Mouse (Mus musculus) CH12.LX (cell line): Measurements from ENCODE around the gene 2310022B05Rik.

Experiments
- BHLHE40 ChIP-seq: IDR thresholded peaks from 2 replicates; pipeline ENCODE4 v1.6.1; 2011; ENCODE audit warnings: mild to moderate bottlenecking, low read depth, low read length, improper control_type of control experiment
- CTCF ChIP-seq, 2 experiments: IDR thresholded peaks in 1 of 2; conservative IDR thresholded peaks in 1 of 2; 2 replicates each; pipeline ENCODE4 v1.5.1; 2011 to 2012; ENCODE audit warnings: low read depth in 2 of 2, low read length in 2 of 2, improper control_type of control experiment in 1 of 2, inconsistent platforms in 1 of 2, mild to moderate bottlenecking in 1 of 2, moderate library complexity in 1 of 2
- E2F4 ChIP-seq: IDR thresholded peaks from 2 replicates; pipeline ENCODE4 v1.6.1; 2011; ENCODE audit warnings: low read depth, low read length, improper control_type of control experiment; ENCODE audit not compliant: insufficient replicate concordance
- EP300 ChIP-seq: IDR thresholded peaks from 2 replicates; pipeline ENCODE4 v1.6.1; 2011; ENCODE audit warnings: low read length, improper control_type of control experiment
- ETS1 ChIP-seq: conservative IDR thresholded peaks from 2 replicates; pipeline ENCODE4 v1.6.1; 2012; ENCODE audit warnings: low read depth, mild to moderate bottlenecking, inconsistent platforms, low read length, improper control_type of control experiment, moderate library complexity
- KAT2A ChIP-seq: IDR thresholded peaks from 2 replicates; pipeline ENCODE4 v1.6.1; 2012; ENCODE audit warnings: low read length, improper control_type of control experiment, inconsistent platforms; ENCODE audit not compliant: insufficient replicate concordance
- NRF1 ChIP-seq: IDR thresholded peaks from 2 replicates; pipeline ENCODE4 v1.6.1; 2014; ENCODE audit warnings: low read depth, mild to moderate bottlenecking, inconsistent platforms, low read length, improper control_type of control experiment, moderate library complexity
- POLR2A ChIP-seq: IDR thresholded peaks from 2 replicates; pipeline ENCODE4 v1.6.1; 2011; ENCODE audit warnings: low read depth, mild to moderate bottlenecking, improper control_type of control experiment, low read length
- POLR2AphosphoS2 ChIP-seq: IDR thresholded peaks from 2 replicates; pipeline ENCODE4 v1.6.1; 2011; ENCODE audit warnings: low read depth, low read length, improper control_type of control experiment
- SIN3A ChIP-seq: IDR thresholded peaks from 2 replicates; pipeline ENCODE4 v1.6.1; 2012; ENCODE audit warnings: low read length, improper control_type of control experiment, inconsistent platforms
- TBP ChIP-seq: conservative IDR thresholded peaks from 2 replicates; pipeline ENCODE4 v1.6.1; 2011; ENCODE audit warnings: low read depth, low read length, improper control_type of control experiment
- TCF12 ChIP-seq: IDR thresholded peaks from 2 replicates; pipeline ENCODE4 v1.6.1; 2014; ENCODE audit warnings: low read depth, mild to moderate bottlenecking, inconsistent platforms, low read length, improper control_type of control experiment
- ZMIZ1 ChIP-seq: IDR thresholded peaks from 2 replicates; pipeline ENCODE4 v1.6.1; 2012; ENCODE audit warnings: low read depth, mild to moderate bottlenecking, inconsistent platforms, low read length, improper control_type of control experiment
- ZNF384 ChIP-seq: IDR thresholded peaks from 2 replicates; pipeline ENCODE4 v1.6.1; 2012; ENCODE audit warnings: low read depth, low read length, improper control_type of control experiment, inconsistent platforms

DNA sequence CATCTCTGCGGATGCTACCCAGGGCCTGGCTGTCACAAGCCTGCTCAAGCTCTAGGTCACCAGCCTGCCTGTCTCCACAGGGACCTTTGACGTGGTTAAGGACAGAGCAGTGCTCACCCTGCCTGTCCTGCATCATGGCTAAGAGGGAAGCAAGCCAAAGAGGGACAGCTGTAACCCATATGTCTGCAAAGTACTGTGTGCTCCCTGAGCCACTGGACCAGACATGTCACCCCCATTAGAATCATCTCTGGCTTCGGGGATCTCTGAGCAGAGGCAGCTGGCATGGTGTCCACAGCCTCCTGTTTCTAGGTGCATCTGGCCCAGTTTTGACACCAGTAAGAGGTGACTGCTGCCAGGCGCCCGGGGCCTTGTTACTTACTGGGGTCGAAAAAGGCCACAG is 32.7 kb downstream of the 2310022B05Rik start:
- TF ChIP-seq POLR2A = no peak
- no peak for TF ChIP-seq TCF12
- no peak for TF ChIP-seq CTCF (conservative IDR thresholded peaks at IDR 0.05 in 1 of 2, IDR thresholded peaks at IDR 0.05 in 1 of 2; ENCODE audit: low read depth in 2 of 2, low read length in 2 of 2)
- TF ChIP-seq KAT2A = no peak
- TF ChIP-seq EP300 = no peak
- no peak for TF ChIP-seq BHLHE40
- no peak for TF ChIP-seq SIN3A
- no peak for TF ChIP-seq POLR2AphosphoS2
- TF ChIP-seq ZNF384 = no peak
- no peak for TF ChIP-seq ZMIZ1
- no peak for TF ChIP-seq NRF1
- no peak for TF ChIP-seq E2F4
- TF ChIP-seq ETS1 = no peak
- TF ChIP-seq TBP = no peak
